Mouse (Mus musculus) MEL (cell line): ENCODE data around the gene Gm3336. TPM values are rescaled to one million over a fixed set of nuclear protein-coding genes. Genes with fewer than 3 reads are reported as not detected.

Experiments used
- DNase-seq: peaks from one replicate; pipeline ENCODE4 v3.0.0; 2011; ENCODE audit warnings: low read depth, low spot score
- H3K27ac ChIP-seq: 2 replicates; pipeline ENCODE4 v1.5.1; 2012; ENCODE audit warnings: low read depth, mild to moderate bottlenecking, control low read depth, low read length, moderate library complexity; ENCODE audit not compliant: control insufficient read depth
- H3K27me3 ChIP-seq, 2 experiments: fragments of 150-350 bp in 1 of 2; sonication (generic) in 1 of 2; 2 replicates each; pipeline ENCODE4 v1.6.1; 2012; ENCODE audit warnings: low read length in 2 of 2, mild to moderate bottlenecking in 2 of 2, improper control_type of control experiment in 1 of 2, moderate library complexity in 1 of 2; ENCODE audit not compliant: insufficient read depth in 2 of 2, control insufficient read depth in 1 of 2
- H3K36me3 ChIP-seq, 2 experiments: 2 replicates each; pipeline ENCODE4 v1.6.1; 2012 to 2014; ENCODE audit warnings: low read length in 2 of 2, improper control_type of control experiment in 1 of 2, inconsistent platforms in 1 of 2, mild to moderate bottlenecking in 1 of 2; ENCODE audit not compliant: insufficient read depth in 2 of 2, control insufficient read depth in 1 of 2
- H3K4me1 ChIP-seq, 2 experiments: fragments of 150-350 bp in 1 of 2; sonication (generic) in 1 of 2; 2 replicates each; pipeline ENCODE4 v1.6.1; 2012; ENCODE audit warnings: low read length in 2 of 2, improper control_type of control experiment in 1 of 2, mild to moderate bottlenecking in 1 of 2; ENCODE audit not compliant: insufficient read depth in 2 of 2, control insufficient read depth in 1 of 2
- H3K4me3 ChIP-seq, 2 experiments: fragments of 150-350 bp in 1 of 2; sonication (generic) in 1 of 2; 2 replicates each; pipeline ENCODE4 v1.5.1; 2012; ENCODE audit warnings: low read depth in 2 of 2, low read length in 2 of 2, mild to moderate bottlenecking in 2 of 2, moderate library complexity in 2 of 2, control low read depth in 1 of 2, improper control_type of control experiment in 1 of 2; ENCODE audit not compliant: control insufficient read depth in 1 of 2, insufficient read depth in 1 of 2
- H3K79me2 ChIP-seq: 2 replicates; pipeline ENCODE4 v1.6.1; 2012; ENCODE audit warnings: mild to moderate bottlenecking, low read length, moderate library complexity; ENCODE audit not compliant: control insufficient read depth, poor library complexity, insufficient read depth
- H3K9ac ChIP-seq: 2 replicates; pipeline ENCODE4 v1.6.1; 2012; ENCODE audit warnings: low read depth, mild to moderate bottlenecking, control low read depth, low read length, moderate library complexity; ENCODE audit not compliant: control insufficient read depth, poor library complexity, severe bottlenecking
- H3K9me3 ChIP-seq: fragments of 150-350 bp; sonication (generic); replicated peaks from 2 replicates; pipeline ENCODE4 v1.6.1; 2012; ENCODE audit warnings: mild to moderate bottlenecking, low read length, improper control_type of control experiment, moderate library complexity; ENCODE audit not compliant: insufficient read depth
- CHD2 ChIP-seq: IDR thresholded peaks from 2 replicates; pipeline ENCODE4 v1.6.1; 2011; ENCODE audit warnings: low read length, improper control_type of control experiment
- E2F4 ChIP-seq: IDR thresholded peaks from 2 replicates; pipeline ENCODE4 v1.6.1; 2011; ENCODE audit warnings: low read depth, low read length, improper control_type of control experiment, borderline replicate concordance
- ELF1 ChIP-seq: IDR thresholded peaks from 2 replicates; pipeline ENCODE4 v1.6.1; 2014; ENCODE audit warnings: low read depth, mild to moderate bottlenecking, inconsistent platforms, low read length, improper control_type of control experiment, moderate library complexity
- EP300 ChIP-seq, 2 experiments: IDR thresholded peaks; 2 replicates each; pipeline ENCODE4 v1.6.1; 2011; ENCODE audit warnings: improper control_type of control experiment in 2 of 2, low read length in 2 of 2, low read depth in 1 of 2, mild to moderate bottlenecking in 1 of 2
- GABPA ChIP-seq: IDR thresholded peaks from 2 replicates; pipeline ENCODE4 v1.6.1; 2012; ENCODE audit warnings: low read depth, mild to moderate bottlenecking, inconsistent platforms, low read length, improper control_type of control experiment, moderate library complexity
- HCFC1 ChIP-seq: IDR thresholded peaks from 2 replicates; pipeline ENCODE4 v1.6.1; 2012; ENCODE audit warnings: low read depth, mild to moderate bottlenecking, inconsistent platforms, low read length, improper control_type of control experiment, moderate library complexity
- JUND ChIP-seq: IDR thresholded peaks from 2 replicates; pipeline ENCODE4 v1.6.1; 2011; ENCODE audit warnings: low read depth, mild to moderate bottlenecking, improper control_type of control experiment, low read length
- KAT2A ChIP-seq: conservative IDR thresholded peaks from 2 replicates; pipeline ENCODE4 v1.6.1; 2012; ENCODE audit warnings: low read depth, low read length, improper control_type of control experiment, inconsistent platforms
- MAFK ChIP-seq: IDR thresholded peaks from 2 replicates; pipeline ENCODE4 v1.6.1; 2011; ENCODE audit warnings: low read depth, mild to moderate bottlenecking, low read length, improper control_type of control experiment, borderline replicate concordance
- MAX ChIP-seq: IDR thresholded peaks from 2 replicates; pipeline ENCODE4 v1.6.1; 2011; ENCODE audit warnings: low read length, improper control_type of control experiment
- MEF2A ChIP-seq: IDR thresholded peaks from 2 replicates; pipeline ENCODE4 v1.6.1; 2014; ENCODE audit warnings: low read depth, mild to moderate bottlenecking, inconsistent platforms, low read length, improper control_type of control experiment; ENCODE audit not compliant: poor library complexity, insufficient replicate concordance, severe bottlenecking; ENCODE audit errors: extremely low read depth
- MXI1 ChIP-seq: IDR thresholded peaks from 2 replicates; pipeline ENCODE4 v1.6.1; 2011; ENCODE audit warnings: mild to moderate bottlenecking, low read depth, low read length, improper control_type of control experiment
- MYB ChIP-seq: IDR thresholded peaks from 2 replicates; pipeline ENCODE4 v1.6.1; 2011; ENCODE audit warnings: mild to moderate bottlenecking, low read depth, low read length, improper control_type of control experiment
- NRF1 ChIP-seq: IDR thresholded peaks from 2 replicates; pipeline ENCODE4 v1.6.1; 2014; ENCODE audit warnings: low read depth, mild to moderate bottlenecking, inconsistent platforms, low read length, improper control_type of control experiment, moderate library complexity; ENCODE audit not compliant: poor library complexity, insufficient read depth, severe bottlenecking
- POLR2A ChIP-seq, 2 experiments: IDR thresholded peaks; 2 replicates each; pipeline ENCODE4 v1.6.1; 2011 to 2012; ENCODE audit warnings: low read length in 2 of 2, mild to moderate bottlenecking in 2 of 2, control low read depth in 1 of 2, improper control_type of control experiment in 1 of 2, low read depth in 1 of 2, moderate library complexity in 1 of 2; ENCODE audit not compliant: control insufficient read depth in 1 of 2, insufficient read depth in 1 of 2, poor library complexity in 1 of 2
- POLR2AphosphoS2 ChIP-seq: IDR thresholded peaks from 2 replicates; pipeline ENCODE4 v1.6.1; 2011; ENCODE audit warnings: low read length, improper control_type of control experiment
- POLR2AphosphoS5 ChIP-seq: IDR thresholded peaks from 2 replicates; pipeline ENCODE4 v1.6.1; 2012; ENCODE audit warnings: low read depth, borderline replicate concordance, mild to moderate bottlenecking, inconsistent platforms, low read length, moderate library complexity, mixed read lengths
- RCOR1 ChIP-seq: IDR thresholded peaks from 2 replicates; pipeline ENCODE4 v1.6.1; 2012; ENCODE audit warnings: low read depth, mild to moderate bottlenecking, inconsistent platforms, low read length, improper control_type of control experiment
- SIN3A ChIP-seq: IDR thresholded peaks from 2 replicates; pipeline ENCODE4 v1.6.1; 2012; ENCODE audit warnings: low read length, improper control_type of control experiment, inconsistent platforms
- SMC3 ChIP-seq: IDR thresholded peaks from 2 replicates; pipeline ENCODE4 v1.6.1; 2011; ENCODE audit warnings: low read depth, low read length, improper control_type of control experiment
- TAL1 ChIP-seq: IDR thresholded peaks from 2 replicates; pipeline ENCODE4 v1.6.1; 2012; ENCODE audit warnings: mild to moderate bottlenecking, inconsistent platforms, low read length, moderate library complexity, mixed read lengths
- TBP ChIP-seq: IDR thresholded peaks from 2 replicates; pipeline ENCODE4 v1.8.0; 2011; ENCODE audit warnings: low read depth, low read length, improper control_type of control experiment
- TCF12 ChIP-seq: IDR thresholded peaks from 2 replicates; pipeline ENCODE4 v1.6.1; 2014; ENCODE audit warnings: low read depth, mild to moderate bottlenecking, inconsistent platforms, low read length, improper control_type of control experiment, moderate library complexity
- UBTF ChIP-seq: IDR thresholded peaks from 2 replicates; pipeline ENCODE4 v1.6.1; 2012; ENCODE audit warnings: low read depth, mild to moderate bottlenecking, inconsistent platforms, low read length, improper control_type of control experiment, moderate library complexity, borderline replicate concordance; ENCODE audit not compliant: insufficient read depth
- USF1 ChIP-seq: IDR thresholded peaks from 2 replicates; pipeline ENCODE4 v1.6.1; 2014; ENCODE audit warnings: low read depth, mild to moderate bottlenecking, inconsistent platforms, low read length, improper control_type of control experiment, moderate library complexity
- USF2 ChIP-seq, 2 experiments: IDR thresholded peaks; 2 replicates each; pipeline ENCODE4 v1.6.1; 2011 to 2012; ENCODE audit warnings: improper control_type of control experiment in 2 of 2, low read length in 2 of 2, borderline replicate concordance in 1 of 2, inconsistent platforms in 1 of 2, low read depth in 1 of 2, mild to moderate bottlenecking in 1 of 2; ENCODE audit not compliant: insufficient read depth in 1 of 2
- ZC3H11A ChIP-seq: IDR thresholded peaks from 2 replicates; pipeline ENCODE4 v1.6.1; 2012; ENCODE audit warnings: low read depth, mild to moderate bottlenecking, inconsistent platforms, low read length, improper control_type of control experiment
- ZMIZ1 ChIP-seq: IDR thresholded peaks from 2 replicates; pipeline ENCODE4 v1.6.1; 2012; ENCODE audit warnings: low read depth, mild to moderate bottlenecking, inconsistent platforms, low read length, improper control_type of control experiment, moderate library complexity
- ZNF384 ChIP-seq: IDR thresholded peaks from 2 replicates; pipeline ENCODE4 v1.6.1; 2012; ENCODE audit warnings: low read depth, mild to moderate bottlenecking, inconsistent platforms, low read length, improper control_type of control experiment
- polyA plus RNA-seq, 2 experiments: library from polyadenylated mRNA; stranded (reverse) in 1 of 2; unstranded in 1 of 2; fragments of >175 nt in 1 of 2; fragments of >200 nt in 1 of 2; gene quantifications; 2 replicates each; pipeline versions ENCODE4 v1.2.1 to v1.2.4; 2012; ENCODE audit warnings: low replicate concordance in 2 of 2, low read depth in 1 of 2; ENCODE audit not compliant: insufficient read length in 2 of 2, insufficient read depth in 1 of 2, missing spikeins in 1 of 2
- total RNA-seq: library from RNA; depleted of rRNA; stranded (reverse); fragments of 300-350 nt; gene quantifications from 2 replicates; pipeline ENCODE4 v1.2.3, GENCODE M21; 2012

Gm3336 gene
- total and polyA plus RNA-seq, 3 experiments, result 0.19 to 0.72 TPM; not detected in 1

- TF ChIP-seq GABPA, result no peak
- no peak for TF ChIP-seq ZNF384
- no peak for TF ChIP-seq SMC3
- TF ChIP-seq USF2 (IDR thresholded peaks at IDR 0.05; ENCODE audit: borderline replicate concordance in 1 of 2, insufficient read depth in 1 of 2, low read depth in 1 of 2, low read length in 2 of 2), result no peak
- peak; percentile 36; the same call in 1 of the 2 replicates for TF ChIP-seq SIN3A
- TF ChIP-seq NRF1, result peak; percentile 14; the same call in 1 of the 2 replicates
- no peak for TF ChIP-seq USF1
- TF ChIP-seq TBP, result no peak; the same call in 1 of the 2 replicates
- TF ChIP-seq POLR2A (IDR thresholded peaks at IDR 0.05; ENCODE audit: control insufficient read depth in 1 of 2, insufficient read depth in 1 of 2, low read depth in 1 of 2, low read length in 2 of 2, poor library complexity in 1 of 2), result peak; percentile 44 to 48; a peak in 2 of 4 replicates
- no peak for TF ChIP-seq MYB
- TF ChIP-seq ELF1, result peak; percentile 58
Measured at GRCm38 (mm10) chr8:70695318-70696018, 22.9 kb upstream of the Gm3336 start (continued).

GRCm38 (mm10) chr8:70696019-70696885, 22.1 kb upstream of the Gm3336 start:
- Histone ChIP-seq H3K9me3 (no peaks in the 10 kb centered on the region), H3K79me2 (peaks cover 11% of the 10 kb centered on the region; the same call in 1 of the 2 replicates), H3K27me3 (no peaks in the 10 kb centered on the region), H3K27ac (peak overlapping the region; percentile 63), H3K36me3 (peaks cover 0 to 4% of the 10 kb centered on the region in 2 experiments; a peak in 2 of 4 replicates), H3K9ac (peak overlapping the region; percentile 74), H3K4me1 (peaks cover 10 to 29% of the 10 kb centered on the region in 2 experiments), H3K4me3 (peak overlapping the region; percentile 41 to 68)
- peak; percentile 85 for DNase-seq
- no peak for TF ChIP-seq E2F4
- TF ChIP-seq POLR2AphosphoS2, result peak; percentile 35; the same call in 1 of the 2 replicates
- TF ChIP-seq EP300 (IDR thresholded peaks at IDR 0.05; ENCODE audit: low read depth in 1 of 2, low read length in 2 of 2), result peak; percentile 15 to 39; a peak in 1 of 4 replicates
- TF ChIP-seq ZC3H11A, result no peak
- TF ChIP-seq MXI1, result 0 out of 2 replicates have a peak, but pooled peaks have one; percentile 23
- no peak for TF ChIP-seq MAX
- TF ChIP-seq SIN3A, result peak; percentile 73; the same call in 1 of the 2 replicates
- no peak for TF ChIP-seq USF1
- no peak for TF ChIP-seq MAFK
- no peak for TF ChIP-seq POLR2A (IDR thresholded peaks at IDR 0.05; ENCODE audit: control insufficient read depth in 1 of 2, insufficient read depth in 1 of 2, low read depth in 1 of 2, low read length in 2 of 2, poor library complexity in 1 of 2)
- peak; percentile 38; the same call in 1 of the 2 replicates for TF ChIP-seq ZNF384
- TF ChIP-seq ELF1, result no peak
- TF ChIP-seq POLR2AphosphoS5, result no peak
- peak; percentile 55 for TF ChIP-seq CHD2
- TF ChIP-seq UBTF, result no peak
- TF ChIP-seq JUND, result no peak
- peak; percentile 34; the same call in 1 of the 2 replicates for TF ChIP-seq TCF12
- TF ChIP-seq NRF1, result no peak
- TF ChIP-seq ZMIZ1, result no peak
- no peak for TF ChIP-seq MEF2A
- peak; percentile 63 for TF ChIP-seq HCFC1
- 0 out of 2 replicates have a peak, but pooled peaks have one; percentile 30 for TF ChIP-seq RCOR1
- no peak for TF ChIP-seq TAL1
- TF ChIP-seq SMC3, result no peak
- no peak for TF ChIP-seq KAT2A
- no peak for TF ChIP-seq GABPA
